Mouse (Mus musculus) olfactory bulb, adult 2 months (tissue): ENCODE data around the gene Itm2b.

Experiments
- CTCF ChIP-seq: fragments of 200-500 bp; IDR thresholded peaks from 2 replicates; pipeline ENCODE4 v1.5.1; 2012; ENCODE audit warnings: low read depth, mild to moderate bottlenecking, low read length, moderate library complexity; ENCODE audit not compliant: insufficient read depth
- POLR2A ChIP-seq: fragments of 200-500 bp; IDR thresholded peaks from 2 replicates; pipeline ENCODE4 v1.6.1; 2012; ENCODE audit warnings: mild to moderate bottlenecking, low read depth, low read length, moderate library complexity; ENCODE audit not compliant: insufficient read depth

DNA sequence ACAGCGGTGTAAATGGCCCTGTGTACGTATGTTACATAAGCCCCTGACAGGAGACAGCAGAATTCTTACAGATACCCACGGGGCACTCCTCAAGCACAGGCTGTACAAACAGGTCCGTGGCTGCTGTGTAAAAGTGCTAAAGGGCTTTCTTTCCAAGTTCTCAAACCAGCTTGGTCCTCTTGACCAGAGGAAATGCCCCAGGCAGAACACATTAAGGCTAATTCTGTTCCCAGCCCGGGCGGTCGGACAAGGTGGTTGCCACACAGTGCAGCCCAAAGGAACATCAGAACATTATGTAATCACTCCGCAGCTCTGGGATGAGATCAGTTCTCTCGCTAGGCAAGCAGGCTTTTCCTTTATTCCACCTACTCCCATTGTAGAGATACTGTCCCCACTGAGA is 2.4 kb downstream of the Itm2b start:
- TF ChIP-seq CTCF (no peak), POLR2A (no peak)
